Mouse (Mus musculus) heart, embryonic 12.5 days (tissue): Measurements from ENCODE around the gene Dao. TPM values are rescaled to one million over a fixed set of nuclear protein-coding genes. Genes with fewer than 3 reads are reported as not detected.

ENCODE experiments used
- ATAC-seq: fragments of 200-750 bp; cut with Nextera tagmentation; 2 replicates; pipeline ENCODE4 v1.8.0; 2017; ENCODE audit warnings: moderate TSS enrichment, moderate library complexity; ENCODE audit not compliant: insufficient number of reproducible peaks, low FRiP score
- H3K27ac ChIP-seq: fragments of 300-500 bp; sonication (generic); 2 replicates; pipeline ENCODE4 v1.5.1; 2016; ENCODE audit warnings: mild to moderate bottlenecking, moderate library complexity; ENCODE audit not compliant: poor library complexity, severe bottlenecking
- H3K27me3 ChIP-seq: fragments of 300-500 bp; sonication (generic); replicated peaks from 2 replicates; pipeline ENCODE4 v1.6.1; 2016; ENCODE audit warnings: mild to moderate bottlenecking, moderate library complexity
- H3K36me3 ChIP-seq: fragments of 300-500 bp; sonication (generic); 2 replicates; pipeline ENCODE4 v1.6.1; 2016; ENCODE audit warnings: mild to moderate bottlenecking, moderate library complexity
- H3K4me1 ChIP-seq: fragments of 300-500 bp; sonication (generic); replicated peaks from 2 replicates; pipeline ENCODE4 v1.6.1; 2016; ENCODE audit warnings: mild to moderate bottlenecking
- H3K4me2 ChIP-seq: fragments of 300-500 bp; sonication (generic); 2 replicates; pipeline ENCODE4 v1.6.1; 2016; ENCODE audit warnings: mild to moderate bottlenecking, moderate library complexity
- H3K4me3 ChIP-seq: fragments of 300-500 bp; sonication (generic); 2 replicates; pipeline ENCODE4 v1.5.1; 2016; ENCODE audit warnings: mild to moderate bottlenecking
- H3K9ac ChIP-seq: fragments of 300-500 bp; sonication (generic); 2 replicates; pipeline ENCODE4 v1.6.1; 2016; ENCODE audit warnings: mild to moderate bottlenecking, moderate library complexity
- H3K9me3 ChIP-seq: fragments of 300-500 bp; sonication (generic); replicated peaks from 2 replicates; pipeline ENCODE4 v1.6.1; 2016; ENCODE audit warnings: mild to moderate bottlenecking, moderate library complexity
- WGBS: fragments of 180-500 bp; shearing (Covaris S2); methylation state at CpG from one replicate; pipeline ENCODE4 v1.1.7; 2016; 5-methylcytosine and 5-hydroxymethylcytosine counted together
- polyA plus RNA-seq: library from polyadenylated mRNA; unstranded; fragments of >200 nt; fragmentation: Nextera tagmentation; extraction: Ambion mirVana; gene quantifications from 2 replicates; pipeline ENCODE4 v1.2.1, GENCODE M21; 2016

Dao gene
- polyA plus RNA-seq, 1 experiment from 2014 or later = not detected

DNA sequence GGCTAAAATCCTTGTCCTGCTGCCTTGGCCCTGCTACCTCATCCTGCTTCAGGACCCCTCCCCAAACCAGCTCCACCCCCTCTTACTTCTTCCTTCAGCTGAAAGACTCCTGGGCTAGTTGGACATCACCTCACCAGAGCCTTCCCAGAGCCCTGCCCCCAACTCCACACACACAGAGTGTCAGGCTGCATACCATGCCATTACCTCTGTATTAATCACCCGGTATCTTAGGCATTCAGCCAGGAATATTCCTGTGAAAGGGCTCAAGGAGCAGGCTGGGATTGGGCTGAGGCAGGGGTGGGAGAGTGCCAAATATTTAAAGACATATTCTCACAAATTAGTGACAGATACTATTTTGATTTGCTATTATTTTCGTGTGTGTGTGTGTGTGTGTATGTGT lies 7.0 kb upstream of the Dao start:
- Histone ChIP-seq H3K27ac (no peak overlapping the region), H3K4me2 (no peak overlapping the region), H3K27me3 (no peaks in the 10 kb centered on the region), H3K9ac (no peak overlapping the region), H3K36me3 (no peaks in the 10 kb centered on the region), H3K4me1 (peaks cover 31% of the 10 kb centered on the region), H3K4me3 (no peak overlapping the region), H3K9me3 (no peaks in the 10 kb centered on the region)
- ATAC-seq = no peak
- 36% methylated on average over 2 of the region's 2 CpGs for WGBS

DNA sequence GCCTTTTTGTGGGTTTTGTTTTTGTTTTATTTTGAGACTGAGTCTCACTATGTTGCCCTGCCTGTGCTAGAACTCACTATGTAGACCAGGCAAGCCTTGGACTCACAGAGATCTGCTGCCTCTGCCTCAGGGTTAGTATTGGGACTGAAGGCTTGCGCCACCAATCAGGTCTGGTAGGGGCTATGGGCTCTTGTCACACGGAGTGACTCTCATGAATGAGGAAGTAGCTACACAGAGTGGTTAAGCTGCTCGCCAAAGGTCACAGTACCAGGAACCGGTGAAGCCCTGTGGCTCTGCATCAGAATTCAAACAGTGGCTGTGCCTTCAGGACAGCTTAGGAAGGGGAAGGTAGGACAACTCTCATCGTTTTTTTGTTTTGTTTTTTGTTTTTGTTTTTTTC lies 4.1 kb upstream of the Dao start:
- no peak overlapping the region for H3K9ac ChIP-seq
- H3K4me1 ChIP-seq = peaks cover 11% of the 10 kb centered on the region
- H3K4me2 ChIP-seq = no peak overlapping the region
- no peaks in the 10 kb centered on the region for H3K9me3 ChIP-seq
- H3K36me3 ChIP-seq = no peaks in the 10 kb centered on the region
- no peak overlapping the region for H3K4me3 ChIP-seq
- 0 out of 2 replicates have a peak, but pooled peaks cover 6% of the 10 kb centered on the region for H3K27me3 ChIP-seq
- no peak for ATAC-seq
- 48% methylated on average over 5 of the region's 5 CpGs for whole genome bisulfite sequencing
- H3K27ac ChIP-seq = no peak overlapping the region

DNA sequence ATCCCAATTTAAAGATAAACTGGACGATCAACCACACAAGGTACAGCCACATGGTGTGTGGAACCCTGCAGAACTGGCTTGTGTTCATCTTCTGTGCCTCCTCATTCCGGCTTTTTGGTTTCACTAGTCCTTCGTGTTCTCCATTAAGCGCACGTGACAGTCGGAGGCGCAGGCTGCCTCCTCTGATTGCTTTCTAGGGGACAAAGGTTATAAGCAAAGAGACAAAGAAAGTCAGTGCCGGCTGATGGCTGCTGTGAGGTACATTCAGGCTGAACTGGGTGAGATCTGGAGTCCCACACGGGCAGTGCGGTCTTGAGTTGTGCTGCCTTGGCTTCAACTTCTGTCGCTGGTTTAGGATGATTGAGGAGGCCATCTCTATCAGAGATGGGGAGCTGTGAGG lies 1.1 kb downstream of the Dao start:
- 79% methylated on average over 11 of the region's 11 CpGs for WGBS
- Histone ChIP-seq H3K9ac (no peak overlapping the region), H3K4me2 (no peak overlapping the region), H3K4me3 (no peak overlapping the region), H3K27me3 (0 out of 2 replicates have a peak, but pooled peaks cover 6% of the 10 kb centered on the region), H3K4me1 (no peaks in the 10 kb centered on the region), H3K36me3 (no peaks in the 10 kb centered on the region), H3K27ac (no peak overlapping the region), H3K9me3 (no peaks in the 10 kb centered on the region)
- no peak for ATAC-seq

DNA sequence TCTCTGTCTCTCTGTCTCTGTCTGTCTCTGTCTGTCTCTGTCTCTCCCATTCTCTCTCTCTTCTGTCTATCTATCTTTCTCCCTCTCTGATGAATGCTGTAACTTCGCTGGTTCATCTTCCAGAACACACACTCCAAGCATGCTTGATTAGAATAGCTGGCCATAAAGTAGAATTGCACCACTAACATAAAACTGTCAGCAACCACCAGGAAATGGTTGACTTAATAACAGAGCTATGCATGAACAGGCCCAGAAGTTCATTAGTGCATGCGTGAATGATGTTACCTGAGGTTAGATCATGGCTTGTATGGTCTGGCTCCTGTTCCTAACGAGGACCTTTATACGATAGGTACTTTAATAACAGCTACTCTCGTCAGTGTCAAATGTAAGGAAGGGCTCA lies 1.6 kb downstream of the Dao start:
- Histone ChIP-seq H3K27ac (no peak overlapping the region), H3K4me2 (no peak overlapping the region), H3K36me3 (no peaks in the 10 kb centered on the region), H3K9me3 (no peaks in the 10 kb centered on the region), H3K4me1 (no peaks in the 10 kb centered on the region), H3K4me3 (no peak overlapping the region), H3K27me3 (0 out of 2 replicates have a peak, but pooled peaks cover 6% of the 10 kb centered on the region), H3K9ac (no peak overlapping the region)
- ATAC-seq = no peak
- WGBS = 81% methylated on average over 5 of the region's 5 CpGs

DNA sequence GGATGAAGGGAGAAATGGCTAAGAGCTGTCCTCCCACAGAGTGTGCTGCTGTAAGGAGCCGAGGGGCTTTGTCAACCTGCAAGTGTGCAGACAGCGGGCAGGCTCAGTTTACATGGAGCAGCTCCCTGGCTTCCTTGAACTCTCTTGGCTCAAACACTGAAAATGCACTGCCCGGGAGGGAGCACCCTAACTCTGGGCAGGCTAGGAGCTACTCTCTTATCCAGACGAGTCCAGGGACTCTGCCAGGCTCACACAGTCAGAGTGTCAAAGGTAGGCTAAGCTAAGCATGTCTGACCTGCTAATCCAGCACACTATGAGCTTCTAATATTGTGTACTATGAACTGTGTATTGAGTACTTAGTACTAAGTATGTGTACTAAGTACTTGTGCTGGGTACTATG lies 3.5 kb downstream of the Dao start:
- Histone ChIP-seq H3K4me3 (no peak overlapping the region), H3K9me3 (no peaks in the 10 kb centered on the region), H3K36me3 (no peaks in the 10 kb centered on the region), H3K4me1 (no peaks in the 10 kb centered on the region), H3K4me2 (no peak overlapping the region), H3K9ac (no peak overlapping the region), H3K27me3 (0 out of 2 replicates have a peak, but pooled peaks cover 6% of the 10 kb centered on the region), H3K27ac (no peak overlapping the region)
- no peak for ATAC-seq
- 70% methylated on average over 4 of the region's 4 CpGs for WGBS

DNA sequence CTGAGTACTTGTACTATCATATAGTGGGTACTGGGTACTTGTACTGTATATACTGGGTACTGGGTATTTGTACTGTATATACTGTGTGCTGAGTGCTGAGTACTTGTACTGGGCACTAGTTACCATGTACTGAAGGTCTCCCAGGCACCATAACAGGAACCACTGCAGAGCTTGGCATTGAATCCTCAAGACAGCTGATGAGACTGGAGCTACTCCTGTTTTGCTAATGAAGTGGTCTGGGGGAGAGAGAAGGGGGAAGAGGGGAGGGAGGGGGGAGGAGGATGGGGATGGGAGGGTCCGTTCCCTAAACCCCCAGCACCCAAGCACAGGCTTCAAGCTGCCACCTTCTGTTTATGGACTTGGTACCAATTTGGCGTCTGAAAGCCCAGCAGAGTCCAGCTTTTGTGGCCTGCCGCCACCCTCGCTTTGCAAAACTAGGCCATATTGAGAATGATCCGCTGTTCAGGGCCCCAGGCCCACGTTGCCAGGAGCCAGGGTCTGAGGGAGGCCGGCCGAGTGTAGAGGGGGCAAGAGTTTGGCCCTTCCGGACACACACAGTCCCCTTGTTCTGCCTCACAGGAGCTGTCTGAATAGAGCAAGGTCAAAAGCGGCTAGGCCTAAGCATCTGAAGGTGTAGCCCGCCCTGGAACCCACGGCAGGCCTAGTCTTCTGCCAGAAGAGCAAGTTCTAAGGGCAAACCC lies 4.4 kb downstream of the Dao start:
- 78% methylated on average over 12 of the region's 12 CpGs for WGBS
- 0 out of 2 replicates have a peak, but pooled peaks cover 6% of the 10 kb centered on the region for H3K27me3 ChIP-seq
- no peak overlapping the region for H3K4me2 ChIP-seq
- H3K36me3 ChIP-seq = no peaks in the 10 kb centered on the region
- no peak for ATAC-seq
- H3K4me1 ChIP-seq = no peaks in the 10 kb centered on the region
- H3K27ac ChIP-seq = no peak overlapping the region
- H3K9me3 ChIP-seq = no peaks in the 10 kb centered on the region
- H3K9ac ChIP-seq = no peak overlapping the region
- no peak overlapping the region for H3K4me3 ChIP-seq

DNA sequence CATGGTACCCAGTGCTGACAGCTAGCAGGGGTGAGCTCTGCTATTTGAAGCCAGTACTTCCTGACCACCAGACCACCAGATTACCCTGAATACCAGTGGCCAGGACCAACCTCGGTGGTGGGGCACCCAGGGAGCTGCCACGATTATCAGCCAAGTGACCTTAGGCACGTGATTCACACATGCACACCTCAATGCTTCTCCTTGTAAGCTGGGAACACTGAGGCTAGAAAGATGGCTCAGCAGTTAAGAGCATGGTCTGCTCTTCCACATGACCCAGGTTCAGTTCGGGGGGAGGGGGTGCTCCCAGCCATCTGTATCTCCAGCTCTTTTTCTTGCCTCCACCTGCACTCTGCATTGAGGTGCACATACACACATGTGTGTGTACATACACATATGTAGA lies 5.5 kb downstream of the Dao start:
- Histone ChIP-seq H3K27me3 (0 out of 2 replicates have a peak, but pooled peaks cover 2% of the 10 kb centered on the region), H3K9ac (no peak overlapping the region), H3K4me1 (no peaks in the 10 kb centered on the region), H3K4me2 (no peak overlapping the region), H3K36me3 (no peaks in the 10 kb centered on the region), H3K9me3 (no peaks in the 10 kb centered on the region), H3K27ac (no peak overlapping the region), H3K4me3 (no peak overlapping the region)
- ATAC-seq = no peak
- WGBS = 41% methylated on average over 4 of the region's 4 CpGs

DNA sequence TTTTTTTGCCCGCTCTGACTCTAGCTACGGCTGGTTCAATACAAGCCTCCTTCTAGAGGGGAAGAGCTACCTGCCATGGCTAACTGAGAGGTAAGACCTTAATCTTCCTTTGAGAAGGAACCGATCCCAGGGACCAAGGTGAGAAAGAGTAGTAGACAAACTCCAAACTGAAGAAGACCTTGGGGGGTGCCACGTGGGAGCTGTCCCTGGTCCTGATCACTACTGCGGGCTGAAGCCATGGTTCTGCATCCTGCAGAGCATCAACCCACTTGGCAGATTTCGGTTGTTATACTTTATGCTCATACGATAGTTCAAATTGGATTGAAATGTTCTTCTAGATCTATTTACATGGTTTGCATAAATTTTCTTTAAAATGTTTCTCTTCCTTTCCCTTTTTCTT lies 11.6 kb downstream of the Dao start:
- 55% methylated on average over 7 of the region's 7 CpGs for WGBS
- no peaks in the 10 kb centered on the region; the same call in 1 of the 2 replicates for H3K27me3 ChIP-seq
- H3K4me2 ChIP-seq = no peak overlapping the region
- H3K4me1 ChIP-seq = no peaks in the 10 kb centered on the region
- H3K9ac ChIP-seq = no peak overlapping the region
- no peak overlapping the region for H3K27ac ChIP-seq
- no peak overlapping the region for H3K4me3 ChIP-seq
- H3K36me3 ChIP-seq = no peaks in the 10 kb centered on the region
- no peaks in the 10 kb centered on the region for H3K9me3 ChIP-seq
- ATAC-seq = no peak

DNA sequence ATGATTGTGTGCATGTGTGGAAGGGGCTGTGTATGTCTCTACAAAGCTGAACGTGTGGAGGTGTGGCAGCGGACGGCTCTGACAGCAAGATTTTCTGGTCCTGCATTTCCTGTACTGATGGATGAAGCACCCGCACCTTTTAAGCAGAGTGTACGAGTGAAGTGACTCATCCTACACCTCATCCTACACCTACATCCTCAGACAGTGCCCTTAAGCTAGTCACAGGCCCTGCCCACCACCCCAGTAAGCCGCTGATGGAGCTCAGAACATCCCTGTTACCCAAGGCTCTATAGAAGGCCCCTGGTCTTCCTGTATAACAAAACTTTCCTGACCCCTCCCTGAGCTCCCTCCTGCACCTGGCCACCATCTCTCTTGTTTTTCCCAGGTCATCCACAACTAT lies 20.9 kb downstream of the Dao start:
- Histone ChIP-seq H3K4me2 (no peak overlapping the region), H3K9me3 (no peaks in the 10 kb centered on the region; the same call in 1 of the 2 replicates), H3K27ac (no peak overlapping the region), H3K36me3 (no peaks in the 10 kb centered on the region), H3K4me1 (peaks cover 8% of the 10 kb centered on the region; the same call in 1 of the 2 replicates), H3K27me3 (peaks cover 9% of the 10 kb centered on the region; the same call in 1 of the 2 replicates), H3K9ac (no peak overlapping the region), H3K4me3 (no peak overlapping the region)
- no peak for ATAC-seq
- 58% methylated on average over 6 of the region's 6 CpGs for WGBS

DNA sequence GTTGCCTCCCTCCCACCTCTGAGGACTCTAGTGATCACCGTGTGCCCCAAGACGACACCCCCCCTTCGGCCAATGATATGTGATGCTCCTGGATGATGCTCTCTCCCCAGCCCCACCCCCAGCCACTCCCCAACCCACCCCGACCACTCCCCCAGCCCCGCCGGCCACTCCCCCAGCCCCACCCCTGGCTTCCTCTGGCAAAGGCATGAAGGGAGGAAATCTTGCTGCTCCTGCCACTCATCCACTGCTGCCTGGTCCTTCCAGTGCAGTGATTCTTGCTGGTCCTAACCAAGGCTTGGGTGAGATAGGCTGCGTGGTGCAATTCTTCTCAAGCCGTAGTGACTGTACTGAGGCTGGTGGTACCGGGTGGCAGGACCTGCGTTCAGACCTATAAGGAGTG lies 21.4 kb downstream of the Dao start:
- WGBS = 8% methylated on average over 10 of the region's 10 CpGs
- H3K36me3 ChIP-seq = no peaks in the 10 kb centered on the region
- H3K4me2 ChIP-seq = 0 out of 2 replicates have a peak overlapping the region, but pooled peaks have one; percentile 15
- H3K27ac ChIP-seq = no peak overlapping the region
- peaks cover 8% of the 10 kb centered on the region; the same call in 1 of the 2 replicates for H3K4me1 ChIP-seq
- no peaks in the 10 kb centered on the region; the same call in 1 of the 2 replicates for H3K9me3 ChIP-seq
- peak; percentile 23; the same call in 1 of the 2 replicates for ATAC-seq
- no peak overlapping the region for H3K9ac ChIP-seq
- H3K4me3 ChIP-seq = no peak overlapping the region
- H3K27me3 ChIP-seq = peaks cover 9% of the 10 kb centered on the region; the same call in 1 of the 2 replicates

DNA sequence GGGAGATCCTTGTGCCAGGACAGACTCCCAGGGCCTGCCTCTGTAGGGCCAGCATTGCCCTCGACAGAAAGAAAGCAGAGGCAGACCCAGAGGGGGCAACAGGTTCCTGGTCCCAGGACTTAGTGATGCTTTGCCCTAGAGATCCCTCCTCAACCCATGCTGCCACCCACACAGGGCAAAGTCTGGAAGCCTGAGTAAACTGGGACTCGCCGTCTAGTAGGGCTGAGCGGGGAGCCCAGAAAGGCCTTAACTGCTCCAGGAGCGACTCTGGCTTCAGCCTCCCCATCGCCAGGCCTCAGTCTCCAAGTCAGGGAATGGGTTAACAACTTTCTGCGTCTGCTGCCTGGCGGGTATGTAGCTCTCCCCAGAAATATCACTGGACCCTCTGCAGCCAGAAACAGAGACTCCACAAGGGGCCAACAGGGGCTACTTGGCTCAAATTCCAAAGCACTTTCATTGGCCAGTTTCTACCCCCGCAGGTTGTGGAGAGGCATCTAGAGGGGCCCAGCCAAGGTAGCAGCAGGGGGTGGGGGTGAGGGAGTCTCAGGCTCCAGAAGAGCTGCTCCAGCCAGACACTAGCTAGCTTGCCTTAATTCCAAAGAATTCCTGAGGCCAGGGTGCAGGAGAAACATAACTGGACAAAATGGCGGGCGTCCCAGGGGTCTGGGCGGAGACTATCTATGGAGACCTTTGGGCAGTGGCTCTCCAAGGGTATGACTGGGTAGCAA lies 23.9 kb downstream of the Dao start:
- no peak overlapping the region for H3K4me3 ChIP-seq
- no peaks in the 10 kb centered on the region; the same call in 1 of the 2 replicates for H3K9me3 ChIP-seq
- WGBS = 82% methylated on average over 12 of the region's 12 CpGs
- H3K9ac ChIP-seq = no peak overlapping the region
- H3K4me2 ChIP-seq = no peak overlapping the region
- no peak overlapping the region for H3K27ac ChIP-seq
- peaks cover 9% of the 10 kb centered on the region; the same call in 1 of the 2 replicates for H3K27me3 ChIP-seq
- H3K36me3 ChIP-seq = no peaks in the 10 kb centered on the region
- peaks cover 8% of the 10 kb centered on the region; the same call in 1 of the 2 replicates for H3K4me1 ChIP-seq
- ATAC-seq = no peak
